20 mouse cellular contexts compared by ENCODE assay signal in genomic region chr17:63925581-63925980, GRCm38 (mm10).
DNase-seq lines count a peak whose midpoint lies in the region; ATAC-seq lines count a peak whose summit lies in the region.
"Had no signal": no experiment of that assay in that cellular context is flagged by ENCODE, and none has a peak within 500 bp of the region (broad histone marks: within the 10 kb centered on the region; RNA-seq: fewer than 3 reads in every experiment).

No protein-coding gene starts in this region.

- no peaks in the 10 kb centered on the region for H3K36me3 ChIP-seq in kidney, embryonic 16.5 days (ENCODE audit: insufficient read depth, low read length)
- H3K36me3 ChIP-seq: heart, embryonic 13.5 days; hindbrain, embryonic 15.5 days had no signal

- H3K4me2 ChIP-seq in kidney, embryonic 16.5 days (replicated peaks; ENCODE audit: low read depth, low read length): no peak overlapping the region
- H3K4me2 ChIP-seq: heart, embryonic 13.5 days; hindbrain, embryonic 15.5 days; liver, embryonic 12.5 days; midbrain, embryonic 11.5 days; neural tube, embryonic 13.5 days had no signal

- peak; percentile 19; the same call in 1 of the 2 replicates for ATAC-seq in kidney, embryonic 16.5 days (ENCODE audit: low FRiP score, low TSS enrichment)
- ATAC-seq: forebrain, postnatal 0 days; intestine, embryonic 16.5 days; liver, embryonic 12.5 days had no signal

- H3K4me3 ChIP-seq in kidney, embryonic 16.5 days (ENCODE audit: low read length): no peak overlapping the region
- H3K4me3 ChIP-seq: erythroblast, embryonic 14.5 days; heart, embryonic 13.5 days; hindbrain, embryonic 15.5 days; liver, embryonic 12.5 days; neural tube, embryonic 13.5 days had no signal

- H3K4me1 ChIP-seq in kidney, embryonic 16.5 days (ENCODE audit: insufficient read depth, low read length): 0 out of 2 replicates have a peak, but pooled peaks cover 3% of the 10 kb centered on the region
- H3K4me1 ChIP-seq: neural tube, embryonic 13.5 days had no signal

- H3K9ac ChIP-seq in kidney, embryonic 16.5 days (replicated peaks; ENCODE audit: low read length): no peak overlapping the region
- H3K9ac ChIP-seq: forebrain, postnatal 0 days; heart, embryonic 13.5 days; hindbrain, embryonic 15.5 days; liver, embryonic 12.5 days; neural tube, embryonic 13.5 days had no signal

- 76% methylated on average over 3 of the region's 3 CpGs for WGBS in kidney, embryonic 16.5 days

- H3K27me3 ChIP-seq in kidney, embryonic 16.5 days (ENCODE audit: insufficient read depth, low read length): no peaks in the 10 kb centered on the region
- H3K27me3 ChIP-seq: heart, embryonic 13.5 days; hindbrain, embryonic 15.5 days; liver, embryonic 12.5 days; neural tube, embryonic 13.5 days had no signal

- no peaks in the 10 kb centered on the region for H3K9me3 ChIP-seq in kidney, embryonic 16.5 days (ENCODE audit: low read length)
- H3K9me3 ChIP-seq: heart, embryonic 13.5 days; hindbrain, embryonic 15.5 days; liver, embryonic 12.5 days; neural tube, embryonic 13.5 days had no signal

- intact Hi-C loops in heart, postnatal 25 days (cut with DNase I): no loop called here

- no peak for DNase-seq in kidney, postnatal 36 days
- DNase-seq in adipocyte (ENCODE audit: low spot score): peak; percentile 9
- DNase-seq in fat pad, adult 2 months (ENCODE audit: extremely low read depth, low read depth, low spot score): peak; percentile 13
- DNase-seq in heart, postnatal 25 days (ENCODE audit: low spot score): peak; percentile 12
- DNase-seq in natural killer cell, adult 2 months (ENCODE audit: low spot score in 2 of 2): no peak
- DNase-seq in embryo, embryonic 10 days (ENCODE audit: low spot score): no peak
- DNase-seq: adrenal gland, postnatal 14 days; cerebellum, postnatal 14 days; forebrain, postnatal 0 days; kidney, postnatal 10 days; left cerebral cortex, postnatal 4 days had no signal

- H3K27ac ChIP-seq in kidney, embryonic 16.5 days (ENCODE audit: low read length): no peak overlapping the region
- H3K27ac ChIP-seq: heart, embryonic 13.5 days; hindbrain, embryonic 15.5 days; liver, embryonic 12.5 days; macrophage; neural tube, embryonic 13.5 days had no signal

Comparison
In these comparisons a context has a peak if more than half of its experiments do, and no peak if none do; other contexts are left out.
1. DNase-seq: peak in adipocyte (single experiment), fat pad, adult 2 months (single experiment) and heart, postnatal 25 days (single experiment); none in kidney, postnatal 36 days (0 of 2), natural killer cell, adult 2 months (0 of 2) and embryo, embryonic 10 days (single experiment).